In the genomic region with DNA sequence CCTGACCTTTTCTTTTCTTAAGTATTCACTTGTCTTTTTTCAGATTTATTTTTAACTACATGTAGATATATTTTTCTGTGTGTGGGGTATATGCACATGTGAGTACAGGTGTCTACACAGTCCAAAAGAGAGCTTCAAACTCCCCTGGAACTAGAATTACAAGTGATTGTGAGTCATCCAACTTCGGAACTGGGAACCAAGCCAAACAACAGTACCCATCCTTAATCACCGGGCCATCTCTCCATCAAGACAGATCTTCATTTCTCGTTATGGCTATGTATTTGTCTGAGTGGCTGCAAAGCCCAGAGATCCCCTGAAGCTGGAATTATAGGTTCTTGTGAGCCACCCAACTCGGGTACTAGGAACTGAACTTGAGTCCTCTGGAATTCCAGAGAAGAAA, we compare ENCODE assay signal across 20 mouse cellular contexts.
A peak's percentile ranks its signal among the peaks of the same experiment; 100 is the strongest.
DNase-seq lines count a peak whose midpoint lies in the region; ATAC-seq and TF ChIP-seq lines count a peak whose summit lies in the region.
"Had no signal": no experiment of that assay in that cellular context is flagged by ENCODE, and none has a peak within 500 bp of the region (broad histone marks: within the 10 kb centered on the region; RNA-seq: fewer than 3 reads in every experiment).

No protein-coding gene starts in this region.

- in situ Hi-C loops in Patski (cut with MboI; ENCODE audit: low pct_unique_long_range_greater_than_20kb) = no loop called here

- POLR2A ChIA-PET in Patski (lab: Charles Lee) = no interaction called here

- CTCF ChIA-PET in Patski (lab: Charles Lee) = no interaction called here

- TF ChIP-seq CTCF in Patski (IDR thresholded peaks at IDR 0.05) = no peak

- ATAC-seq in Patski = no peak
- ATAC-seq: forebrain, embryonic 15.5 days; hindbrain, postnatal 0 days had no signal

- peak; percentile 56 to 82 for DNase-seq in adrenal gland, adult (ENCODE audit: inconsistent age in 2 of 2, low spot score in 1 of 2)
- DNase-seq in adrenal gland, postnatal 4 days (ENCODE audit: low spot score in 2 of 2) = no peak
- peak; percentile 22 for DNase-seq in urinary bladder, postnatal 14 days (ENCODE audit: low spot score)
- no peak for DNase-seq in urinary bladder, postnatal 36 days (ENCODE audit: low spot score in 2 of 2)
- peak; percentile 34 for DNase-seq in Patski (ENCODE audit: low read depth, low spot score)
- no peak for DNase-seq in left cerebral cortex, adult 9 months (ENCODE audit: low spot score in 2 of 2)
- DNase-seq in layer of hippocampus, postnatal 36 days = no peak
- DNase-seq: cerebellum, adult 11 months; cerebellum, adult 8-10 months; cerebellum, postnatal 25 days; gastrocnemius, postnatal 10 days; heart, adult 18-20 months; heart, postnatal 14 days; kidney, adult 11 months; kidney, adult 9 months had no signal

- H3K27me3 ChIP-seq in Patski = no peaks in the 10 kb centered on the region
- H3K27me3 ChIP-seq: embryonic facial prominence, embryonic 12.5 days; forebrain, embryonic 15.5 days; heart, embryonic 15.5 days; hindbrain, embryonic 13.5 days had no signal

Comparison
In these comparisons a context has a peak if more than half of its experiments do, and no peak if none do; other contexts are left out.
1. DNase-seq: peak in adrenal gland, adult (2 of 2), urinary bladder, postnatal 14 days (single experiment) and Patski (single experiment); none in adrenal gland, postnatal 4 days (0 of 2), urinary bladder, postnatal 36 days (0 of 2), left cerebral cortex, adult 9 months (0 of 2) and layer of hippocampus, postnatal 36 days (0 of 2).